Mouse (Mus musculus): ENCODE data around the gene Crlf1.

Gene Crlf1

DNA sequence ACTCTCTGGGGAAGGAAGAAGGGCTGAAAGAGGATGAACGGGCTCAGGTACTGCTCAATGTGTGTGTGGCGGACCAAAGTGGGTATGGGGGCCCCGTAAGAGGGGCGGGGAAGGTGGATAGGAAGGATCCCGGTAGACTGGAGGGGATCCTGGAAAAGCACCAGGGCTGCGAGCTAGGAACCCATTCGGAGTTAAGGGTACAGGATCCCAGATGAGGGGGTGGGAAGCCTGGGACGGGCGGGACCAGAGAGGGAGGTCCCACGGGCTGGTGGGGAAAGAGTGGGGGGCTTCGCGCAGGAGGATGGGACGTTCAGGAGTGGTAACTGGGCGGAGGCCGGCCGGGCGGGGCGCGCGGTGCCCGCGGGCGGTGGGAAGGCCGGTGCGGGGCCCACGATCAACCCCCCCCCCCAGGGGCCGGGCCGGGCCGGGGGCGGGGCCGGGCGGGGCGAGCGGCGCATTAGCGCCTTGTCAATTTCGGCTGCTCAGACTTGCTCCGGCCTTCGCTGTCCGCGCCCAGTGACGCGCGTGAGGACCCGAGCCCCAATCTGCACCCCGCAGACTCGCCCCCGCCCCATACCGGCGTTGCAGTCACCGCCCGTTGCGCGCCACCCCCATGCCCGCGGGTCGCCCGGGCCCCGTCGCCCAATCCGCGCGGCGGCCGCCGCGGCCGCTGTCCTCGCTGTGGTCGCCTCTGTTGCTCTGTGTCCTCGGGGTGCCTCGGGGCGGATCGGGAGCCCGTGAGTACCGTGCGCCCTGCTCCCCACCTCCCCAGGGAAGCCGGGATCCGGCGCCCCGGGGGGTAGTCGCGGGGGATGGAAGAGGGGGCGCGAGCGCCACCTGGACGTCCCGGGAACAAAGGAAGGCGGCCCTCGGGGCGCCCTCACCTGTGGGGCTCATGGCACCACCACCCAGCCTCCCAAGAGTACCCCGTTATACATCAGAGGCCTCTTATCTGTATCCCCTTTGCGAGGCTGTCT lies at the start of gene Crlf1:
Gene Crlf1 (plus strand): TSS at position 495 of the 977 bp plus-strand sequence.
- no peak for DNase-seq (ENCODE audit: low read depth, low spot score)

DNA sequence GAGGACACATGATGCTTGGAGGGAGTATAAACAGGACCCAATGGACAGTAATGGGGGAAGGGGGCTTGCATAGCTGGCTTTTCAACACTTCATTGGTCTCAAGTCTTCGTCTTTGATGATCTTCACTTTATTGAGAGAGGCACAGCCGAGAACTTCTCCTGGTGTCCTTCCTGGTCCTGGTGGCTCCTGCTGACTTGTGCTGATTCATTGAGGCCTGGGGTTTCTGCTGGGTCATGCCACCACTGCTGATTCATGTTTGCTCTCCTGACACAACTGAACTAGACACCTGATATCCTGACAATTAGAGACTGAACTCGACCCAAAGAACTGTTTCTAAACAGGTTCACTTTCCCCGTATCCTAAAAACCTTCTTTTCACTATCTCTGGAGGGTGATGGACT lies 49.6 kb upstream of the Crlf1 start:
- no peak for DNase-seq (ENCODE audit: low read depth, low spot score)

- DNase-seq (ENCODE audit: low read depth, low spot score) = no peak
Measured at GRCm38 (mm10) chr8:70445988-70446387, 47.0 kb upstream of the Crlf1 start.

GRCm38 (mm10) chr8:70447639-70448420 lies 45.1 kb upstream of the Crlf1 start:
- DNase-seq (ENCODE audit: low read depth, low spot score) = no peak

GRCm38 (mm10) chr8:70452196-70452966 lies 40.6 kb upstream of the Crlf1 start:
- no peak for DNase-seq (ENCODE audit: low read depth, low spot score)

DNA sequence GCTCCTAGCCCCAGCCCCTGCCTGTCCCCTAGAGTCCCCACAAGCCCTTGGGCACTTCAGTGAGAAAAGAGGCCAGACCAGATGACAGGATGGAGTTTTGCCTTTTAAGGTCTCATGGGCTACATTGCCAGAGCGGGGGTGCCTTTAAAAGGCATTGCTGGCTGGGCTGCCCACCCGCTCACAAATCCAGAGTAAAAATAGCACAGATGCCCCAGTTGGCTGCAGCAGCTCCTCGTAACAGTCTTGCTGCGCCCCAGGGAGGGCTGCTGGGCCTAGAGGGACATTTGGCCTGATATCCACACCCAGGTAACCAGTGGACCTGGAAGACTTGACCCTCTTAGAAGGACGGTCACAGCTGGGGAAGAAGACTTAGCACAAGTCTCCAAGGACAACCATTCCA lies 39.1 kb upstream of the Crlf1 start:
- DNase-seq (ENCODE audit: low read depth, low spot score) = no peak

DNA sequence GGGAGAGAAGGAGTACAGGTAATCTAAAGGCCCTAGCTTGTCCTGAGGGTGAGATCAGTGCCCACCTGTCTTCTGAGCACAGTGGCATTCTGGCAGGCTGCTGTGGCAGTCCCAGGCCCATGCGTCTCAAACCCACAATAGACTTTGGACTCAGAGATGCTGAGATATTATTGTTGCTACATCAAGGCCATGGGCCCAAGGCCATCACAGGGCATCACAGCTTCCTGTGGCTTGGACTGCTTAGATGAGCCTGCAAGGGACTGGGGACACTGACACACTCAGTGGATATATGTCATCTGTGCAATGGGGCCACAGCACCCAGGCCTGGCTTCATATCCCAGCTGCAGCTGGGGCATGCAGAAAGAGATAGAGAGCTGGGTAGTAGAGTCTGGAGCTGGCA lies 36.0 kb upstream of the Crlf1 start:
- no peak for DNase-seq (ENCODE audit: low read depth, low spot score)

DNA sequence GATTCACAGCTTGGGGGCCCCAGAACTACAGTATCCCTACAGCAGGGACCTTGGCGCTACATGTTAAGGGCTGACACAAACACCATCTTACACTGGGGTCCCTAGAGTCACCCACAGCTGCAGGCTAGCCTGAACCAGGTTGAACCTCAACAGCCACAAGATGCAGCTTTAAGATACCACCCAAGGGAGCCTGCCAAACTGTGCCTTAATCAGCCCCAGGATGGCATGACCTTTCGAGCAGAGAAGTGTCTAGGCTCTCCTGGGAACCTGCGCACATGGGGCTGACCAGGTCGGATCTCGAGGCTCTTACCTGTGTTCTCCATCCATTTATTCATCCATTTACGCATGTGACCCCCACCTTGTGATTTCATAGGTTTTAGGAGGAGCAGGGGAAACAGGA lies 35.1 kb upstream of the Crlf1 start:
- no peak for DNase-seq (ENCODE audit: low read depth, low spot score)

DNA sequence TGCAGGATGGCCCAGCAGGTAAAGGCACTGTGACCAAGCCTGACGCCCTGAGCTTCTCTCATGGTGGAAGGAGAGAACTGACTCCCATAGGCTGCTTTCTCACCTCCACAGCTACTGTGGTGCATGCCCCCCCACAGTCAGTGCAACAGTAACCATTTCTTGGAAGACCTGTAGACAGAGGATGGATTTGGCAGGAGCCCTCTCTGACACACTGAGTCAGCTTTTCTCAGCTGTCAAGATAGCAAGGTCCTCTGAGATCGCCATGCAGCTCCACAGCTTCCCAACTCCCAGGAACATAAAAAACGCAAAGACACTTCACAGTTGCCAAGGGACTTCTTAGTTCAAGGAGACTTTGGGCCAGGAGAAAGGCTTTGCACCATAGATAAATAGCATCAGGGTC lies 34.5 kb upstream of the Crlf1 start:
- DNase-seq (ENCODE audit: low read depth, low spot score) = no peak

DNA sequence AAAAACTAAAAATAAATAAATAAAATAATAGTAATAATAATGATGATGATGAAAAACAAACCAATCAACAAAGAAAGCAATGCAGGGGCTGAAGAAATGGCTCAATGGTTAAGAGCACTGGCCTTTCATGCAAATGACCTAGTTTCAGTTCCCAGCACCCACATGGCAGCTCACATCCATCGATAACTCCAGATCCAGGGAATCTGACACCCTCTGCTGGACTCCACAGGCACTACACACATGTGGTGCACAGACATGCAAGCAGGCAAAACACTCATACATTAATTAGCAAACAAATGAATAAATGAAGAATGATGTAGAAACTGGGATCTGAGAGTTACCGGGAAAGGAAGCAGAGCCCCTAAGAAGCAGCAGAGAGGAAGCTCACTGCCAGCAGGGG lies 33.3 kb upstream of the Crlf1 start:
- no peak for DNase-seq (ENCODE audit: low read depth, low spot score)

- no peak for DNase-seq (ENCODE audit: low read depth, low spot score)
Measured at GRCm38 (mm10) chr8:70460199-70460598, 32.8 kb upstream of the Crlf1 start.

DNA sequence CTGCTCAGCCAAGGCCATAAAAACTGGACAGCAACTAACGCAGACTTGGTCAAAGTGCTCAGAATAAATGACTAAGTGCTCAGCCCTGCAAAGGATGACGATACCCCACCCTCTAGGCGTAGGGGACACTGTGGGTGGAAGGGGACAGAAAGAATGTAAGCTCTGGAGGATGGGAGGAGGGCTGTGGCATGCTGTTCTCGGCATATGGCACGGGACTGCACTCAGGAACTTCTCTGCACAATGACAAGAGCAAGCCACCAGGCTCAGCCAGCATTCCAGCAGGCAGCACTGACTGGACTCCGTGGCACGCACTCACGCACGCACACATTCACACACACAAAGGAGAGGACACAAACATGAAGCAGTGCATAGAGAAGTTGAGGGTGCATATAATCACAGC lies 32.4 kb upstream of the Crlf1 start:
- DNase-seq (ENCODE audit: low read depth, low spot score) = no peak

DNA sequence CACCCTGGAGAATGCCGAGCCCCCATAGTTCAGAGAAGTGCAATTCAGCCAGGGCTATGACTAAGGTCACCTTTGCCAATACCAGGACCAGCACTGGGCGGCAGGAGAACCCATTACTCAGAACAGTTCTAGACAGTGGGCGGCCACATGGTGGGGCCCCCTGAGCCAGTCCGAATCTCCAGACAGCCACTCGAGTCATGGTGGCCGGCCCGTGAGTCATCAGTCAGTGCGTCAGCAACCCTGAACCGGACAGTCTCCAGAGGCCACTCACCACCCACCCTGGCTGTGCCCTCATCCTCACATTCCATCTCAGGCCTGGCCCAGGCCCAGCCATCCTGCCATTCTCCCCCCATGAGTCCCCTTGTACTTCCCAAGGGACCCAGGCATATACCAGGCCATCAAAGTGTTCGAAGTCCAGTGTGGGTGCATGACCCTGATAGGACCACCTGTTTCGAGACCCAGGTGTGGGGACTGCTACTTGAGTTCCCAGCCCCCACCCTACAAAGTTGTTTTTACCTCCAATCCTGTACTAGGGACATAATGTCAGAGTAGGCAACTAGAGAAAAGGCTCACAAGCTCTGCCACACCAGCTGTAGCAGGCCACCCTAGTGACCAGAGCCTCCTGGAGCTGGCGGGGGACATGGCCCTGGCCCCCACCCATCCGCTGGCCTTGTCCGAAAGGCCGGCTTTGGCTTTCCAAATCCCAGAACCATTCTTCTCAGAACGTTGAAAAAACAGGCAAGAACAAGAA lies 31.0 kb upstream of the Crlf1 start:
- no peak for DNase-seq (ENCODE audit: low read depth, low spot score)

GRCm38 (mm10) chr8:70462516-70462813 lies 30.5 kb upstream of the Crlf1 start:
- DNase-seq (ENCODE audit: low read depth, low spot score) = no peak

DNA sequence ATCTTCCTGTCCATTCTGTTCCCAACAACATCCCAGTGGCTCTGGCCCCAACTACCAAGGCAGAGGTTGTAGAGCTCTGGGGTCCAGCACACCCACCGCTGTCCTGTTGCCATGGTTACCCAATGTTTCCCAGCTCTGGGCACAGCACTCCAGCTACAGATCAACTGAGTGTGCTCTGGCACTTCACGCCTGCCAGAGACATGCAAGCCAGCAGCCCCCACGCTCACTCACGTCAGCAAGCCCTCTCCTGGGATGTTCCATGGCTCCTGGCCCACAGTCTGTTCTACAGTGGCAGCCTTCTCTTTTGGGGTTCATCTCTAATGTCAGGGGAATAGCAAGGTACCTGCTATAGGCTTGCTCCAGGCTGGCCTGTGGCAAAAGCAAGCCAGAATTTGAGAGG lies 29.7 kb upstream of the Crlf1 start:
- peak; percentile 23 for DNase-seq (ENCODE audit: low read depth, low spot score)

- no peak for DNase-seq (ENCODE audit: low read depth, low spot score)
Measured at GRCm38 (mm10) chr8:70464162-70464561, 28.8 kb upstream of the Crlf1 start.

DNA sequence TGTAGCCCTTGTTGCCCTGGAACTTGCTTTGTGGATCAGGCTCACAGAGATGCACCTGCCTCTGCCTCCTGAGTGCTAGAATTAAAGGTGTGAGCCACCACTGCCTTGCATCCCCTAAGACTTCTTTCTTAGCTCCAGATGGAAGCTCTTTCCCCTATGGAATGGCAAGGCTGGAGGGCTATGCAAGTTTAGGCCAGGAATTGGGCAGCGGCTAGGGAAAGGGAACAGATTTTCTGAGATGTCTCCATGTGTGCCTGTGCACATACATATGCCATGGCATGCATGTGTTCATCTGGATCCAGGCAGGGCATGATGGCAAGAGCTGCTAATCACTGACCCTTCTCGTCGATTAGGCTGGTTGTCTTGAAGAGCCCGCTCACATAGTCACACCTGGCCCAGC lies 27.3 kb upstream of the Crlf1 start:
- no peak for DNase-seq (ENCODE audit: low read depth, low spot score)

GRCm38 (mm10) chr8:70466305-70466704 lies 26.7 kb upstream of the Crlf1 start:
- no peak for DNase-seq (ENCODE audit: low read depth, low spot score)

DNA sequence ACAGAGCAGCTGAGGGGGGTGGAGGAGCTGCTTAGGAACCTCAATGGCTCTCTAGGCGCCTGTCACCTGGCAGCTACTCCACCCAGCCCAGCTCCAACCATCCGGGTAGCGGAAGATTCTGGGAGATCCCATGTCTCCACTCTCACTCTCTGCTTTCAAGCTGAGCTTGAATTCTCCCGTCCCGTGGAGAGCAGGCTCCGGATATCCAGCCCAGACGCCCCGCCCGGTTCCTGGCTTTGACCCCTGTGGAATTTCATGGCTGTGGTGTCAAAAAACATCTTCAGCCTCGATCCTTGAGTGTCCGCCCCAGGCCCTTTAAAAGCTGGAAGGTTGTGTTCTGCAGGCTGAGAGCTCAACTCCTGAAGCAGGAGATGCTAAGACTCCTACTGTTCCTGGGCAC lies 26.2 kb upstream of the Crlf1 start:
- DNase-seq (ENCODE audit: low read depth, low spot score) = no peak

DNA sequence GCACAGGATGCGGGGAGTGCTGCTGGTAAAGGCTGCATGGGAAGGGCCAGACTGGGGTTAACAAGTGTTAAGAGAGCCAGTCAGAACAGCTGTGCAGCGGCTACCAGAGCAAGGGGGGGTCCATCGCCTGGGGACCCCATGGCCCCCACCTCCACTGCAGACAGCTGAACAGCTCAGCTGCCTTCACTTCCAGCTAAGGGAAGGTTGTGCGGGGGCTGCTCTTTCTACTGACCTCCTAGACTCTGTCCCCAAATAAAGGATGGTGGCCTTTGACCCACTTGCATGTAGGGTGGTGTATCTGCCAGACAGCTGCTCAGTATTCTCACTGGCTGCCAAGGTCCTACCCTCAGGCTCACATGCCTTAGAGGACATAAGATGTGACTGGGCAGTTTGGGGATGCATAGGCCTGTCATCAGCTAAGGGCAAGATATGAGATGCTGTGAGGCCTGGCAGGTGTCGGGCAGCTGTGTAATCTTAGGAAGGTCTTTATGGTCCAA lies 25.7 kb upstream of the Crlf1 start:
- no peak for DNase-seq (ENCODE audit: low read depth, low spot score)

GRCm38 (mm10) chr8:70467907-70468306 lies 25.1 kb upstream of the Crlf1 start:
- DNase-seq (ENCODE audit: low read depth, low spot score) = no peak

Measured in forelimb bud, embryonic 11.5 days (tissue).